Mouse (Mus musculus) megakaryocyte-erythroid progenitor cell, adult 5-6 weeks (primary cell): ENCODE results near the gene Polr2f. TPM values are rescaled to one million over a fixed set of nuclear protein-coding genes. Genes with fewer than 3 reads are reported as not detected.

Experiments used
- ATAC-seq: replicated peaks from 2 replicates; pipeline ENCODE4 v1.8.0; 2016; ENCODE audit warnings: mild to moderate bottlenecking, inconsistent platforms; ENCODE audit not compliant: severe bottlenecking, poor library complexity, low FRiP score, low TSS enrichment
- total RNA-seq, 2 experiments: library from RNA; stranded (forward) in 1 of 2; stranded (reverse) in 1 of 2; fragments of 200-1000, 215-1000 nt in 1 of 2; fragments of >200 nt in 1 of 2; fragmentation: Nextera tagmentation in 1 of 2; gene quantifications; 2 replicates each; pipeline ENCODE4 v1.2.3; 2014 to 2017

Polr2f gene
- total RNA-seq, 2 experiments from 2014 or later, result 109 to 201 TPM

DNA sequence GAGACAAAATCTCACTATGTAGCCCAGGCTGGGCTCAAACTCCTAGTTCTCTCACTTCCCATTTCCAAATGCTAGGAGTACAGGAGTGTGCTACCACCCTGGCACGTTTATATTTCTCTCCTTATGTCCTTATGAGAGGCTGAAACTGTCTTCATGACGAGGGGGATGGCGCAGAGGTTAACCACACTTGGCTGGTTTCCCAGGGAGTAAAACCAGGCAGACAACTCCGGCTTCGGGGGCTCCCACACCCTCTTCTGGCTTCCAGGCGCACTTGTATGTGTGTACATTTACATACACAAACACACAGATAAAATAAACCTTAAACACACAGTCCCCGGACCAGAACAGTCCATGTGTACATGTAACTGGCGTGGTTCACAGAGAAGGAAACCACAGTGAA, 3.2 kb downstream of the Polr2f start:
- ATAC-seq, result no peak

DNA sequence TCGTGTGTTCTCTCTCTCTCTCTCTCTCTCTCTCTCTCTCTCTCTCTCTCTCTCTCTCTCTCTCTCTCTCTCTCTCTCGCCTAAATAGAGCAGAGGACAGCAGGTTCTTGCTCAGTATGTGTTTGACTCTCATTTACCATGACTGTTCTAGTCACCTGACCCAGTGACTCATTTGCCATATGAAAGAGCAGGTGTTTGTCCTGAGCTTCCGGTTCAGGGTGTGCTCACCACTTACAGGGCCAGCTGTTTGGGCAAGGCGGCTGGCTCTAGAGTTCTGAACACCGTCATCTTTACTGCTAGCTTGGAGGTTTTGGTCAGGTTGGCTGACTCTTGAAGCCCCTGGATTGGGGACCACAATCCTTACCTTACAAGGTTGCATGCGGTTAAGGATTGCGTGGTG, 4.7 kb downstream of the Polr2f start:
- ATAC-seq, result no peak

DNA sequence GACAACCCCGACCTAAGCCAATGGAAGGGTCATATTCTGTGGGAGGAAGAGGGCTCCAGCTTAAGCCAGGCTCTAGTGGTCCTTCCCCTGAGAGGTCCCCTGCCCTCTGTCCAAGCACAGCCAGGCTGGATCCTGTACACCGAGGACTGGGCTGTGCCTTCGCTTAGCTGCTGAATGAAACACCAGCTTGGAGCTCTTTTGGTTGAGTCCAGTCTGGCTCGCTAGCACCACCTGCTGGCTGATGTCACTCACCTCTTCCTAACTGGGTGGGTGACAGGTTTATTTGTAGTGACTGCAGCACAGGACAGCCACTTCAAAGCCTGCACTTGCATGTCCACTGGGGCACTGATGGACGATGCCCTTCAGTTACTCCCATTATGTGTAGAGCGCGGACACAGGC, 7.7 kb downstream of the Polr2f start:
- peak; percentile 73 for ATAC-seq

DNA sequence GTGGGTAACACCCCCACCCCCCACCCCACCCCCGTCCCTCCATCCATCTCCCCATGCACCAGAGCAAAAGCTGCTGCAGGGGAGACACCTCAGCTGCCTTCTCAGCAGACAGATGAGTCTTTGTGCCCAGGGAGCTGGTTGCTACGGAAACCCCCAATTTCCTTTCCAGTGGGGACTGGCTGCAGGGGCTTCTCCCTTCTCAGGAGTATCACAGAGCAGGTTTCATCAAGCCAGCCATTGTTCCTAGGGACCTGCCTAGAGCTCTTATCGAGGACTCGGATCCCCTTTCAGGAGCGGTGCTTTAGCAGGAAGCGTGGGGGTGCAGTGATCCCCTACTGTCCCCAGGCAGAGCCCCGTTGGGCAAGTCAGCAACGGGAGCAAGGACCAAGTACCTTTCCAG, 11.1 kb downstream of the Polr2f start:
- ATAC-seq, result no peak

DNA sequence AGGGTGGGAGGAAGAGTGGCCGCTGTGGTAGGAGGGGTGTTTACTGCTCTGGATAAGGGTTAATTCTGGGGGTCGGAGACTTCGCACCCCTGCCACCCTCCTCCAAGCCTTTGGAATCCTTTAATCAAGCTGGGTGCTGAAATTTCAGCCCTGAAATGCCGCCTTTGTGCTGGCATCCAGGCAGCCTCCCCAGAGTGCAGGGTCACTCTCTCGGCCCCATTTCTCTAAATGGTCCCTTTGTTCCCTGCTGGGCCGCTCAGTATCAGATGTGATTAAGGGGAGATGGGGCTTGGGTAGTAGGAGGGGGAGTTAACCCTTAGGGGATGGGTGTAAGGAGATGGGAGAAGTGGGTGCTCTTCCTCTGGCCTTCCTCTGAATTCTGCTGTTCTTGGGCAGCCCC, 11.9 kb downstream of the Polr2f start:
- ATAC-seq, result no peak

DNA sequence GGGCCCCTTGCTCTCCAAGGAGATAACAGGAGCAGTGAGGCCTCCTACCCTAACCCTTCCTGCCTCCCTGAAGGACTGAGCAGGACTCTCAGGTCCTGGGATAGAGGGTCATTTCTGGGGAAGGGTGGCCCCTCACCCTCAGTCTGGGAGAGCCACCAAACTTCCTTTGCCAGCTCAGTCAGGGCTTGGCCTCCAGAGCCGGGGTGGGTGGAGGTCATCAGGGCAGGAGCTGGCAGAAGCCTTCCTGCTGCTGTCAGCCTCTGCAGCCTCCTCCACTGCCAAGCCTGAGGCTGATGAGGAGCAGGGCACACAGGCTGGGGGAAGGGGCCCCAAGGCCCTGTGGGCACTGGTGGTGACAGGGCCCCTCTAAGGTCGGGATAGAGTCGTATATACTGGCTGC, 14.8 kb downstream of the Polr2f start:
- ATAC-seq, result 0 out of 2 replicates have a peak, but pooled peaks have one; percentile 9

DNA sequence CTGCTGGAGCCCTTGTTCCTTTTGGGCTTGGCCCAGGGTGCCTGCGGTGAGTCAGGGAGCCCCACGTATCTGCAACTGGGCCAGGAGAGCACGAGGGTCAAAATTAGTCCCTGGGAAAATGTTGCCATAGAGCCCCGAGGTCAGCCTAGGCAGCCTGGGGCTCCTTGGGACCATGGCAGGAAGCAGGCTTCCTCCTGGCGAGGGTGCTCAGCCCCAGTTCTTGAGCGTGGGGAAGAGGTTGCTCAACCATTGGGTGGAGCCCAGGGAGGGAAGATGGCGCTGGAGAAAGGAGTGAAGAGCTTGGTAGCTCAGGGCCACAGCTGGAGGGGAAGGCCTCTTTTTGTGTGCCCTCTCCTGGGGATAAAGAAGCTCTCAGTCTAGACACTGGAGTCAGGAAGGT, 21.5 kb downstream of the Polr2f start:
- no peak for ATAC-seq

DNA sequence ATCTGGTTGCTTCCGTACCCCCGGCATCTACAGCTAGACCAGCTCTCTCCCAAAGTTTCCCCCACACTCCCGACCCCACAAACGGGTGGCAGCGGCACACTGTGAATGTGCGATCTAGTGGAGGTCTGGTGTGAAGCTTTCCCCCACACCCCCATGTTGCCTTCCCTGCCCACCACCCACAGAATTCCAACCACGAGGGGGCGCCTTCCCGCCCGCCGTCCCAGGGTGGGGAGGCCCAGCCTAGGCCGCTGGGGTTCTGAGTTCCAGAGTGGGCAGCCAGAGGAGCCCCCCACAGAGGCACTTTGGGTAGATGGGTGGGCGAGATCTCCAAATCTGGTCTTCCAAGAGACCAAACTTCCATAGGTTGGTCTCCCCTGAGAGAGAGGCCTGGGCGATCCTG, 22.0 kb downstream of the Polr2f start:
- ATAC-seq, result no peak

DNA sequence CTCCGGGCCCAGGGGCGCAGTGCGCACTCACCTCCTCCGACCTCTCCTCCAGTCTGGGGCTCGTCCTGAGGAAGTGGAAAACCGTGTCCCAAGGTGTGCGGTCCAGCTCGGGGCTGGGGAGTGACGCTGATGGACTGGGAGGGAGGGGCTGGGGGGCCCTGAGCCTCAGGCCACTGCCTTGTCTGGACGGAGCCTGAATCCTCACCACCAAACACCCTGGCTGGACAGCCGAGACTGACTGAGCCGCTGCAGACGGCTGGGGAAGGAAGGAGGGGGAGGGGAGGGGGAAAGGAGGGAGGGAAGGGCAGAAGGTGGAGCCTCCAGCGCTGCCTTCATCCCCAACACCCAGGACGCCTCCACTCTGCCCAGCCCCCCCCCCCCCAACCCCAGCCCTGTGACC, 23.4 kb downstream of the Polr2f start:
- ATAC-seq, result no peak

DNA sequence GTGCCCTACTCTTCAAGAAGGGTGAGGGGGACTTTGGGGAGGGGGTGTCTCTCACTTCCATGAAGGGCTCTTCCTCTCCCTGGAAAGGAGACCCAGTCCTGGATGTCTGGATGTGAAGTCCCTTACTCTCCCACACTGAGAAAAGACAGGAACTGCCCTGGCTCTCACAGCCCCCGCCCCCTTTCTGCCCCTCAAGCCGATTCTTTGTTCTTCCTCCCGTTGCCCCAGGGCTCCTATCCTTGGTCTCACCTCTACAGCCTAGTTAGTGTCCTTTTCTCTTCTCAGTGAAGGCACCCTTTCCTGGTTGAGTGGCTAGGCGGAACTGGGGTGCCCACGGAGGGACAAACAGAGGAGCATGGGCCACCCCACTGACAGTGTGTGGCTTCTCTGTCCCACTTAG, 24.3 kb downstream of the Polr2f start, which contains the start of gene Sox10:
Sox10 (minus strand) TSS at position 101 of the 400 bp plus-strand sequence.
- ATAC-seq, result no peak

DNA sequence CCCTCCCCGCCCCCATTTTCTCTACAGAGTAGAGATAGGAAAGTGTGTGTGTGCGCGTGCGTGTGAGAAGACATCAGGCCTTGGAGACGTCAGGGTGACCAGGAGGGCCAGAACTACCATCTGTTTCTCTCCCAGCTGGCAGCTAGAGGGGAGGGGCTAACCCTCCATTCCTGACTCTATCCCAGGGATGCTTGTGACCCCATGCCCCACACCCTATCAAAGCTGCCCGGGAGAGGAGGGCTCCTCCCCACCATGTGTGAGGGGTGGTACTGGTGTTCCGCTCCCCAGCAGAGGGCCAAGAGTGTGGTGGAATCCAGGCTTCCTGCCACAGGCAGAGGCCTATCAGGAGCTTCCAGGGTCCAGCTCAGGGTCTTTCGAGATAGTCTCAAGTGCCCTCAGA, 25.9 kb downstream of the Polr2f start:
- ATAC-seq, result no peak

DNA sequence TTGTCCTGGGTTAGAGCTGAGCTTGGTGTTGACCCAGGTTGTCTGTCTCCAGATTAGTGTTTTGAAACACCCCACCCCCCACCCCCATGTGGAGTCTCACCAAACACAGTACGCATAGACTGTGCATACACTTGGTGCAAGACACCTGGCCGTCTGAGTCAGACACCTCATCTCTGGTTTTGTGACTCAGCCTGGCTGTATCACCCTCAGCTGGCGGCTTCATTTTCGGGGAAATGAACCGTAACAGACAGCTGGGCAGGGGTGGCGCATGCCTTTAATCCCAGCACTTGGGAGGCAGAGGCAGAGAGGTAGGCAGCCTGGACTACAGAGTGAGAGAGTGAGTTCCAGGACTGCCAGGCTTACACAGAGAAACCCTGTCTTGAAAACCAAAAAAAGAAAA, 36.1 kb downstream of the Polr2f start:
- no peak for ATAC-seq

DNA sequence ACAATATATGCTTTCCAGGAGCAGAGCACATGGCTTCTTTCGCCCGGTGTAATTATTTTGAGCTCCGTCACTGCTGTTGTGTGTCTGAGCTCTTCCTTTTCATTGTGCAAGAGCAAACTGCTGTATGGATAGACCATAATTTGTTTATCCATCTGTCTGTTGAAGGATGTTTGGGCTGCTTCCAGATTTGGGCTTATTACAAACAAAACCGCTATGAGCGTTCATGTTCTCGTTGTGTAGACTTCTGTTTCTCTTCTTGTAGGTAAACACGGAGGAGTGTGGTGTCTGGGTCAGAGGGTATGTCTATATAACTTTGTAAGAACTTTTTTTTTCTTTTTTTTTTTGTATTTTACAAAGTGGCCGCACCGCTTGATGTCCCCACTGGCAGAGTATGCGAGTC, 44.4 kb downstream of the Polr2f start:
- no peak for ATAC-seq

DNA sequence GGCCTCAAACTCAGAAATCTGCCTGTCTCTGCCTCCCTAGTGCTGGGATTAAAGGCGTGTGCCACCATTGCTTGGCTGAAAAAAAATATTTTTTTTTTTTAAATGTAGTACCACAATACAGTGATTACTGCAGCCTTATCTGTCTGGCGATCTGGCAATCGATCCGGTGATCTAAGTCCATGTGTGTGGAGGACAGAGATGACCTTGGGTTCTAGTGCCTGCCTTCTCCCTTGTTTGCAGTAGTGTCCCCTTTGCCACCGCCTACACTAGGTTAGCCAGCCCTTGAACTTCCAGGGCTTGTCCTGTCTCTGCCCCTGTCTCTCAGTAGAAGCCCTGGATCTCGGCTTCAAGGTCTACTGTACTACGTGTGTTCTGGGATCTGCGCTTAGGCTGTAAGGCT, 47.0 kb downstream of the Polr2f start:
- ATAC-seq, result no peak

DNA sequence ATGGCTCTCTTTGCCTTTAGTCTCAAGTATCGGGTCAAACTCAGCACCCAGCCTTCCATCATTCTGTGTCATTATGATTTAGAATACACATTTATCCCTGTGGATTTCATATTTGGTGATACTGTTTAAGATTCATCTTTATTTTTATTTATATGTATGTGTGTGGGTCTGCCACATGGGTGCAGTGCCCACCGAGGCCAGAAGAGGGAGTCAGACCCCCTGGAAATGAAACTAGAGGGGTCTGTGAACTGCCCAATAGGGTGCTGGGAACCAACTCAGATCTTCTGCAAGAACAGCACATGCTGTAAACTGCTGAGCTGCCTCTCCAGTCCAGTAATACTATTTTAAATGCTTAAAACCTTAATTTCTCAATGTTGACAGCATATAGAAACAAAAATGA, 50.6 kb downstream of the Polr2f start:
- ATAC-seq, result no peak

DNA sequence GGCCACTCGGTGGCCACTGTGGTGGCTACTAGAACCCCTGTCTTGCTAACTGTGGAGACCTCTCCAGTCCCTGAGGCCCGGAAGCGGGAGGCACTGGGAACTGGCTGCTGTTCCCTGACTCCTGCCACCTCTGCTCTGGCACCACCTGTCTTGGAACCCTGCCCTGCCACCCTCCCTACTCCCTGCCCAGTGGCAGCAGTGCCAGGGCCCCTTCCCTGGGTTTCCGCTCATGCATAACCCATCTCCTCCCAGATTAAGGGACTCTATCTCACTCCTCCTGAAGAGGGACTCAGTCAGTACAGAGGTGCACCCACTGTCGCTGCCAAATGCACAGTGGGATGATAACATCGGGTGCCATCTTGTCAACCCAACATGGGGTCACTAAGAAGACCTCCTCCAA, 51.6 kb downstream of the Polr2f start:
- ATAC-seq, result no peak

DNA sequence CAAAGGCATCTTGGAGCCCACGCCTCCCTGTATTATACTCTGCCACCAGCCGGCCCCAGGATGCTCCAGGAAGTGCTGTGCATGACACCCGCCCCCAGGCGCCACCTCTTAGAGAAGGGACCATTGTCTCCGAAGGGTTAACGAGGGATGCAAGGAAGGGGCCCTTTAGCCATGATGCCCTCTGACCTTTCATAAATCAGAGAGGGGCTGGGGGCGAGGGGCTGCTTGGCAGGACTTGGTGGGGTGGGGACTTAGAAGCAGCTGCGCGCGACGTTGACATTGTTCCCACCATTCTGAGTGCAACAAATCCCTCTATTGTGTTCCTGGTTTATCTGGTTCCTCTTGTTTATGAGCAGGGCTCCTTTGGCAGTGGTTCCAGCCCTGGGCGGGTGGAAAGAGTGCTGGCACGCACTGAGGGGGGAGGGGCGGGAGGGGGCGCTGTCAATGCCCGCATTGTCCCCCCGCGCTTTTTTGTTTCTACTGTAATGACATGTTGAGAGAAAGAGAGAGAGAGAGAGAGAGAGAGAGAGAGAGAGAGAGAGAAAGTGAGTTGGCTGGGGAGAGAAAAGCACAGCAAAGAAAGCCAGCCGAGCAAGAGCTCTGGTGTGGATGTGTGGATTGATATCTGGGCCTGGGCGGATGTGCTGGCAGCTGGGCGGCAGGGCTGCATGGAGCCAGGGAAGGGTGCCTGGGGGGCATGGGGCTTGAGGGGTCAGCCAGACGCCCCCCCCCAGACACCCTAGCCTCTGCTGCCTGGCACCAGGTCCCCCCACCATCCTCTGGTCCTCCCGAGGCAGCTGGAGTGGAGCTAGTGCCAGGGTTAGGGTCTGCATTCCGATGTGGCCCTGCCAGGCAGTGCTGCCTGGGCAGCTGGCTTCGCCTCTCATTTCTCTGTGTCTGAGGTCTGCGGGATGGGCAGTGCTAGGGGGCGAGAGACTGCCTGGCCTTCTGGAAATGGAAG, 52.4 kb downstream of the Polr2f start:
- ATAC-seq, result no peak

DNA sequence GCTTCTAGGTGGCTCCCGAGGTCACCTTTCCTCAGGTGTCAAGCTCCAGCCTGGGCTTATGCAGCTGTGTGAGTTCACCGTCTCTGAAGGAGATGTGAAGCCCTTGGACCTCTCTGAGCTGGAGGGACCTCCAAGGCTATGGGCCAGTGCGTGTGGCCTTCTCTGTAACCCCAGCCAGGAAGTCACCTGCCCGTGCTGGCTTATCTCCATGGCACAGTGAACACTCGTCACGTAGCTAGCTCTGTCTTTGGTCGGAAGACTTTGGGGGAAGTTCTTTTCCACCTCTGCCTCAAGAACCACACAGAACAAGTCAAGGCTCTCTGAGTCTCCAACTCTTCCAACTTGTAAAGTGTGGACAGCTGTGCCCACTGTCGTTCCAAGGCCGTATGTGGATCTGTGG, 53.2 kb downstream of the Polr2f start:
- no peak for ATAC-seq

DNA sequence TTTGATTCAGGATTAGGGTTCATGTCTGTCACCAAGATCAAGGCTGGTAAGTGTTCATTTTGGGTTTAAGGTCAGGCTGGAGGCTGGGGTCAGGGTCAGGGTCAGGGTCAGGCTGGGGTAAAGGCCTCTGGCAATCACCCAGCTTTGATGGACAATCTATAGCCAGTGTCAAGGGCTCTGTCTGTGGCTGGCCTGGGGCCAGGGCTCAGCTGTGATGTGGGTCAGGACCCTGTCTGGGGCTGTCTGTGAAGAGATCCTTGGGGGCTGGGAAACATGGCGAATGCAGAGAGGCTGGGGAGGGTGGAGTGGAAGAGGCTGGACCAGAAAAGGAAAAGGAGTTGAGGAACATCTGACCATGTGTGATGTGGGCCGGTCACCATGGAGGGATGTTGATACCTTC, 54.1 kb downstream of the Polr2f start:
- no peak for ATAC-seq

DNA sequence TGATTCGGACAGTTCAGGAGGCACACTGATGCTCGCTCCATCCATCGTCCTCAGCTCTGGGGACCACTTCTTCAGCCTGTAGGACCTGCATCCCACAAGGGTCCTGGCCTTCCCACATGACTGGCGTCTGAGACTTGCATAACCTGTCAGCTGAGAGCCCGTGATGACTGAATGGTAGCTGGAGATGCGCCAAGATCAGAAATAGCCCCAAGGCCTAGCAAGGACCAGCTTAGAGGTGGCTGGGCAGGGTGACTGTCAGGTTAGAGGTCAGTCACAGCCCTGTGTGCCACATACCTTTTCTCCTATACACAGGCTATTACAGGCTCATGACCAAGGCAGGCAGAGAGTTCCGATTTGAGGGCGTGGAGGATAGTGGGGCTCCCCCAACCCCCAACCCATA, 54.7 kb downstream of the Polr2f start:
- no peak for ATAC-seq

DNA sequence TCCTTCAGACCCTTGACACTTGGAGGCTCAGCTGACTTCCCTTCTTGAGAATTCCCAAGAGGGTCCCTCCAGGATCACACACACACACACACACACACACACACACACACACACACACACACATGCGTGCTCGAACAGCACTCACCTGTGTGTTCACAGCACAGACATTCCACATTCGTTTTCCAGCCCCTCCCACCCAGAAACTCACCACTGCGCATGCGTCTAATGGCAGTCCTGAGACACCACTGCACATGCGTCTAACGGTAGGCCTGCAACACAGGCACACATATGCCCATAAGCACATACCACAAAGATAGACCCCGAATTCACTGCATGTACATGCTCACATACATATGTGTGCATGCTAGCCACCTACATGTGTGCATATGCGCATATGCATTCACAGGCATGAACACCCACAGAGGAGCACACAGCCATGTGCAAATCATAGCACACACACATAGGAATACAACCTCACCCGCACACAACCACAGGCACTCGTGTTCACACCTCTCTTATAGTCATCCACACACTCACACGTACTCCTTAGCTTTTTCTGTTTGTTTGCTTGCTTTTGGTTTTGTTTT, 58.7 kb downstream of the Polr2f start:
- ATAC-seq, result no peak
